Mouse (Mus musculus) ES-E14 (cell line): ENCODE measurements around the gene Il16.

Experiments
- HCFC1 ChIP-seq: IDR thresholded peaks from 2 replicates; pipeline ENCODE4 v1.6.1; 2012; ENCODE audit warnings: low read length, inconsistent platforms, borderline replicate concordance; ENCODE audit not compliant: insufficient read depth
- MAFK ChIP-seq: IDR thresholded peaks from 2 replicates; pipeline ENCODE4 v1.6.1; 2014; ENCODE audit warnings: mild to moderate bottlenecking, low read depth, low read length, inconsistent platforms; ENCODE audit not compliant: insufficient read depth
- ZC3H11A ChIP-seq: IDR thresholded peaks from 2 replicates; pipeline ENCODE4 v1.6.1; 2012; ENCODE audit warnings: low read depth, mild to moderate bottlenecking, inconsistent platforms, low read length, borderline replicate concordance
- ZNF384 ChIP-seq: IDR thresholded peaks from 2 replicates; pipeline ENCODE4 v1.6.1; 2012; ENCODE audit warnings: low read depth, low read length, inconsistent platforms

GRCm38 (mm10) chr7:83661763-83662162 is 83.8 kb downstream of the Il16 start:
- TF ChIP-seq MAFK (no peak), ZNF384 (no peak), HCFC1 (no peak), ZC3H11A (no peak)
